Mouse (Mus musculus): ENCODE measurements around the gene Itgam. TPM values are rescaled to one million over a fixed set of nuclear protein-coding genes. Genes with fewer than 3 reads are reported as not detected.

Gene Itgam
- total RNA-seq, 1 experiment from 2014 or later = 12.8 TPM

DNA sequence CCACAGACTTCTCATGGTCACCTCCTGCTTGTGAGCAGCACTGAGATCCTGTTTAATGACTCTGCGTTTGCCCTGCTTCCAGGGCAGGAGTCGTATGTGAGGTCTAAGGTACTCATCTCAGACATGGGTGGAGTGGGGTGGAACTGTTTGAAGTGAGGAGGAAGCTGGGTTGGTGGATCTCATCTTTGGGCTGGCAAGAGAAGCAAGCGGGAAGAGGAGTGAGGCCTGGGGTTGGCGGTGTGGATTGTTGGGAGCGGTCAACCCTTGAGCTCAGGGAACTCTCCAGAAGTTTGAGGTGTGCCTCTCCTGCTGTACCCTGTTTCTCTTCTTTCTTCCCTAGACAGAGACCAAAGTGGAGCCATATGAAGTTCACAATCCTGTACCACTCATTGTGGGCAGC is 54.0 kb downstream of the Itgam start:
- no peak for ATAC-seq (replicated peaks; ENCODE audit: low read depth, poor library complexity, severe bottlenecking)

GRCm38 (mm10) chr7:128119726-128120490 is 57.5 kb downstream of the Itgam start:
- no peak for ATAC-seq (replicated peaks; ENCODE audit: low read depth, poor library complexity, severe bottlenecking)

DNA sequence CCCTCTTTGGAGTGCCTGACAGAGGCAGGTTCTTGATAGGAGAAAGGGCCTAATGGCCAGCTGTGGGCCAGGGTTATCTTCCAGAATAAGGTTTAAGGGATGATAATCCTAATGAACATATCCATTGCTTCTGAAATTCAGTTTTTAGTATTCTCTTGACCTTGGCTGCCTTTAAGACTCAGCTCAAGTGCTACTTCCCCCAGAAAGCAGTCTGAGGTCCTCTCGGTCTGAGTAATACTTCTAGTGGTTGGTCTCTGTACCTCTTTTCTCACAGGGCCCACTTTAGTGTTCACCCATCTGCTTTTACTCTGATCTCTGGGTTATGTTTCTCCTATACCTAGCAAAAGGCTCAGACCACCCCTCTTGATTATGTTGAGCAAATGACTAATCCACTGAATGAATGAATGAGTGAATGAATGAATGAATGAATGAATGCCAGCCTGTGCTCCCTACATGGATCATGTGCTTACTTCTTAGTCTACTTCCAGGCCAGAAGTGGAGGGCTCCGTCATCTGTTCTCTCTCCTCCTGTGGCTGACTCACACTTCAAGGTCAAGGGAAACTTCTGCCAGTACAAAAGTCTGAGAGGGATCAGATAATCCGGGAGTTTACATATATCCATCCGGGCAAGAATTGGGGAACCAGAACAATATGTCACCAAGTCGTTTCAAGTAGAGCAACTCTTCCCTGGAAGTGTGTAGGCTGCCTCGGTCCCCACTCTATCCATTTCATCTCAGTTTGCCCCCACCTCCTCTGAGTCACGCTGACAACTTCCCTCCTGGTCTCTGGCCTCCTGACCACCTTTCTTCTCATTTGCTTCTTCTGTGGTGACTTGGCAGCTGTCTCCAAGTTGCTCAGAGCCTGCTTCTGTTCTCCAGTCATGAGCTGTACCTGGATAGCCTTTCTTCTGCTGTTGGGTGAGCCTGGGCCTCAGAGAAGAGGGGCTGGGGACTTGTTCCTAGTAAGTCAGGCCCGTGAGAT is 66.6 kb downstream of the Itgam start, which contains the start of gene Itgax:
Gene Itgax, plus strand, starts transcription at position 807 of the 980 bp plus-strand sequence.
- ATAC-seq (replicated peaks; ENCODE audit: low read depth, poor library complexity, severe bottlenecking) = peak; percentile 51

DNA sequence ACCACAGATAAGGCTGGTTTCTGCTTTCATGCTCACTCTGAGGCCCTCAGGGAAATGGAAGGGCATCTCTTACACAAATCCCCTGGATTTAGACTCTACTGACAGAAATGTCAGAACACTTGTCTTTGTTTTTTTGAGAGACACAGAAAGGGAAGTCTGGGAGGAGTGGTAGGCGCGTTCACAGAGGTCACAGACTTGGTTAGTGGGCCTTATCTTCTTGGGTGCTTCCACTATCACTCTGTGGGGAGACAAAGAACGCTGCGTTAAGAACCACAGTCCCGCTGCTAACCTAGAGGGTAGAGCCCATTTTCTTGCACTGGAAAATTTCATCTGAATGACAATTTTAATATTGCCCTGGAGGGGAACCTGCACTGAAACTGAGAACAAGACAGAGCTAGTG is 69.7 kb downstream of the Itgam start:
- ATAC-seq (replicated peaks; ENCODE audit: low read depth, poor library complexity, severe bottlenecking) = peak; percentile 44; the same call in 1 of the 2 replicates

GRCm38 (mm10) chr7:128133596-128133995 is 71.2 kb downstream of the Itgam start:
- ATAC-seq (replicated peaks; ENCODE audit: low read depth, poor library complexity, severe bottlenecking) = peak; percentile 70

GRCm38 (mm10) chr7:128136927-128137326 is 74.5 kb downstream of the Itgam start:
- ATAC-seq (replicated peaks; ENCODE audit: low read depth, poor library complexity, severe bottlenecking) = no peak

- ATAC-seq (replicated peaks; ENCODE audit: low read depth, poor library complexity, severe bottlenecking) = no peak
Observed at GRCm38 (mm10) chr7:128139611-128140010, 77.2 kb downstream of the Itgam start.

DNA sequence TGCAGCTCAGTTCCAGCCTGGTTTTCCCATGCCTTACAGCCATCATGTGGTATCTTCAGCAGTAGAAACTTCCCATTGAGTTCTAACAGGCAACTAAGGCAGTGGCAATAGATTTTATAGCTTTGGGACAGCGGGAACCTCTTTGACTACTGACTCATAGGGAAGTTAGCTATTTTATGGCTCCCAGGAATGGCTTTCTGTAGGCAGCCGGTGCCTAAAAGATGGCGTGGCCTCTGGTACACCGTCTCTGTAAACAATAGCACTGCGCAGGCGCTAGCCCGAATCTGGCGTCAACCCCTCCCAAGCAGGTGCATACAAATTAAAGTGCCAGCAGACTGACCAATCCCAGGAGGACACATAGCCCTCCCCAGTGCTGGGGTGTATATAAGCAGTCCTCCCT is 88.5 kb downstream of the Itgam start:
- no peak for ATAC-seq (replicated peaks; ENCODE audit: low read depth, poor library complexity, severe bottlenecking)

GRCm38 (mm10) chr7:128154076-128154475 is 91.6 kb downstream of the Itgam start, which contains the start of gene Itgad:
TSS of gene Itgad (plus strand) at chr7:128154376.
- ATAC-seq (replicated peaks; ENCODE audit: low read depth, poor library complexity, severe bottlenecking) = no peak

- ATAC-seq (replicated peaks; ENCODE audit: low read depth, poor library complexity, severe bottlenecking) = no peak
Observed at GRCm38 (mm10) chr7:128154924-128155323, 92.5 kb downstream of the Itgam start.

GRCm38 (mm10) chr7:128158688-128159354 is 96.4 kb downstream of the Itgam start:
- ATAC-seq (replicated peaks; ENCODE audit: low read depth, poor library complexity, severe bottlenecking) = peak; percentile 96

GRCm38 (mm10) chr7:128164001-128164400 is 101.6 kb downstream of the Itgam start:
- ATAC-seq (replicated peaks; ENCODE audit: low read depth, poor library complexity, severe bottlenecking) = no peak

DNA sequence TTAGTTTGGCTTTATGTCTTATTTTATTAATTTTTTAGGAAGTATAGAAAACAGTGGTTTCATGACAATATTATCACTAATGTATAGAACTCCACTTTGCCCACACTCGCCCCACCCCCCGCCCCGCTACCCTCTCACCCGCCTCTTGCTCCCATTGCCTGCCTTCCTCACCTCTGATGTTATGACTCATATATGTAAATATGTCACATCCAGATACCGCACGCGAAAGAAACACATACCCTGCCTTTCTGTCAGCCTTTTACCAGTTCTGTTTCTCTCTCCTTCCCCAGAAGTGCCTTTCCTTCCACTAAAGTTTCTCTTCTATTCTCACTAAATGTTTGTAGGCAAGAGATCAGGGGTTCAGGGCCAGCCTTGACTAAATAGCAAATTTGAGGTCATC is 104.0 kb downstream of the Itgam start:
- ATAC-seq (replicated peaks; ENCODE audit: low read depth, poor library complexity, severe bottlenecking) = no peak

Other genes with a start within 250 kb of the Itgam start
- 47.6 and 56.9 TPM in 2 replicates for gene Stx4a, start 238.3 kb upstream of the Itgam start, total RNA-seq (2017)
- 0.64 TPM in 1 of 2 replicates, not detected in the other for gene Stx1b, start 238.1 kb upstream of the Itgam start, total RNA-seq (2017)
- 47.1 and 50.4 TPM in 2 replicates for gene Zfp646, start 186.4 kb upstream of the Itgam start, total RNA-seq (2017)
- gene Zfp668, start 185.8 kb upstream of the Itgam start, total RNA-seq (2017) = 3.2 and 10.5 TPM in 2 replicates
- gene Prss53, start 171.7 kb upstream of the Itgam start, total RNA-seq (2017) = 0.27 TPM in 1 of 2 replicates, not detected in the other
- gene Gm21974, start 167.2 kb upstream of the Itgam start, total RNA-seq (2017) = not detected in 2 replicates
- 27.6 and 34.0 TPM in 2 replicates for gene Vkorc1, start 167.0 kb upstream of the Itgam start, total RNA-seq (2017)
- gene Bckdk, start 158.6 kb upstream of the Itgam start, total RNA-seq (2017) = 40.9 and 47.1 TPM in 2 replicates
- gene Kat8, start 150.1 kb upstream of the Itgam start, total RNA-seq (2017) = 30.0 and 36.0 TPM in 2 replicates
- not detected in 2 replicates for gene Prss8, start 132.5 kb upstream of the Itgam start, total RNA-seq (2017)
- gene Prss36, start 115.9 kb upstream of the Itgam start, total RNA-seq (2017) = 2.4 and 4.3 TPM in 2 replicates
- gene Fus, start 95.2 kb upstream of the Itgam start, total RNA-seq (2017) = 79.4 and 108 TPM in 2 replicates
- 19.8 and 27.3 TPM in 2 replicates for gene Pycard, start 68.8 kb upstream of the Itgam start, total RNA-seq (2017)
- not detected in 2 replicates for gene Trim72, start 58.7 kb upstream of the Itgam start, total RNA-seq (2017)
- not detected in 2 replicates for gene Gm49368, start within 50 bp of the Itgam start, total RNA-seq (2017)
- gene Itgax, start 66.9 kb downstream of the Itgam start, total RNA-seq (2017) = 3.0 and 4.1 TPM in 2 replicates
- gene Itgad, start 91.7 kb downstream of the Itgam start, total RNA-seq (2017) = 0.34 TPM in 1 of 2 replicates, not detected in the other
- gene Cox6a2, start 143.7 kb downstream of the Itgam start, total RNA-seq (2017) = 1.1 and 3.2 TPM in 2 replicates
- gene Armc5, start 174.7 kb downstream of the Itgam start, total RNA-seq (2017) = 9.0 and 13.3 TPM in 2 replicates
- 5.8 and 6.8 TPM in 2 replicates for gene 9130023H24Rik, start 175.4 kb downstream of the Itgam start, total RNA-seq (2017)
- 0.32 and 0.63 TPM in 2 replicates for gene Tgfb1i1, start 184.2 kb downstream of the Itgam start, total RNA-seq (2017)
- 0.14 TPM in 1 of 2 replicates, not detected in the other for gene Slc5a2, start 203.0 kb downstream of the Itgam start, total RNA-seq (2017)
- 20.4 and 30.5 TPM in 2 replicates for gene BC017158, start 235.5 kb downstream of the Itgam start, total RNA-seq (2017)